Mouse (Mus musculus) heart, postnatal 14 days (tissue): ENCODE measurements at regions not wholly inside any gene's neighbourhood (a gene's known extent, or its start where the extent isn't known, plus 50 kb on each side); places are given as distances from the start of the nearest gene placed in this dataset.

Source experiments
- DNase-seq, 2 experiments: peaks; one replicate each; pipeline ENCODE4 v3.0.0; 2021 to 2022
- intact Hi-C: fragments of 180-260 bp; cut with DNase I; formaldehyde crosslinking; loops from one replicate; pipeline ENCODE4 v1.15.1; 2025

GRCm38 (mm10) chr14:110685247-110685646, 69.7 kb downstream of the Slitrk6 start:
- no peak for DNase-seq
- intact Hi-C loops: no loop called here

GRCm38 (mm10) chr14:110679741-110680140, 75.2 kb downstream of the Slitrk6 start:
- intact Hi-C loops: no loop called here
- no peak for DNase-seq

- intact Hi-C loops: no loop called here
- DNase-seq: no peak
Measured at GRCm38 (mm10) chr14:110665712-110666111, 89.2 kb downstream of the Slitrk6 start.

DNA sequence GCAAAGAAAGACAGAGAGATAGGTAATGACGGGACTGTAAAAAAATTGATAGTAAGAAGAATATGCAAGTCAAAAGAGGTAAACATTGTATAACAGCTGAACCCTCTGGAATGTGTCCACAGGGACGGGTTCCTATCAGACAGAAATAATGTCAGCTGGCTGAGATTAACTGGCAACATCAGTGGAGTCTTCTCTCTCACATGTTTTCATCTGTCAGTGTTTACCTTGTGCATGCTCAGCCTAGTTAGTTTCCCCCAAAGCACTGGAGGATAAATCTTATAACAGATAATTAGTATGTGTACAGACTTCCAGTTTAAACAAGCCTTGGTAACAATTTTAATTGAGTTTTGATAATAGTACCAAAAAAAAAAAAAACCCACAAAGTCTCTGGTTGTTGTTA, 91.7 kb downstream of the Slitrk6 start:
- no peak for DNase-seq
- intact Hi-C loops: no loop called here

DNA sequence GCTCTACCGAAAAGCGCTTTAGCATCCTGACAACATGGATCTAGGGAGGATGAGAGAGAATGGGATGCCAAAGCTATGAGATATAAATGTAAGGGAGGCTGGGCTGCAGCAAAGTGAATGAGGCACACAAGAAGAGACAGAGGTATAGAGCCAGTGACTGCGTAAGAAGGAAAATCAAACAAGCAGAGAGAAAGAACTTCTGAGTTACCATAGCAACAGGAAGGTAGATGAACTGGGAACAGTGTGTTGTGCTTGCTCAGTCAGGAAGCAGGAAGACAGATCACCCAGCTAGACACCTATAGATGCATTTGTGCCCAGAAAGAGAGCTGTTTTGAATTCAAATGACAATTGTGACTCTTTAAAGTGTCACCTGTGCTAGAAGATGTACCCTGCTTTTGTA, 120.8 kb downstream of the Slitrk6 start:
- intact Hi-C loops: no loop called here
- no peak for DNase-seq

GRCm38 (mm10) chr14:110623716-110624115, 131.2 kb downstream of the Slitrk6 start:
- intact Hi-C loops: no loop called here
- DNase-seq: peak in 1 of 2 experiments; percentile 5

DNA sequence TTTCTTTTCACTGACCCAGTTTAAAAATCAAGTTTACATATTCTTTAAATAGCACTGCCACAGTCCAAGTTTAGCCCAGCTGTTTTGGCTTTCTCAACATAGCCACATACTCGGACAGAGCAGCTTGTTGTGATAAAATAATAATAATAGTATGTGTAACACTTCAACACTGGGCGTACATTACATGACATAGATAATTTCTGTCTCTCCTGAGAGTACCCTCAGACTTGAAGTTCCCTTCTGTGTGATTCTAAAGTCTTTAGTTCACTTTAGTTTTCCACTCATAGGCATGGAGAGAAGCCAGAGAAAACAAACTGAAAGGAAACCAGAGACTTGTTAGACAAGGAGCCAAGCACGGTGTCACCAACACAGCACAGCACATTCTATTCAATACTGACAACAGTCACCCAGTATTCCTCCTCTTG, 136.4 kb downstream of the Slitrk6 start:
- DNase-seq: peak; percentile 2 to 25
- intact Hi-C loops: no loop called here

- intact Hi-C loops: no loop called here
- DNase-seq: no peak
Measured at GRCm38 (mm10) chr14:110616447-110616846, 138.5 kb downstream of the Slitrk6 start.

GRCm38 (mm10) chr14:110580311-110580710, 174.6 kb downstream of the Slitrk6 start:
- intact Hi-C loops: no loop called here
- no peak for DNase-seq

- intact Hi-C loops: no loop called here
- DNase-seq: no peak
Measured at GRCm38 (mm10) chr14:110570717-110571116, 184.2 kb downstream of the Slitrk6 start.

GRCm38 (mm10) chr14:110565783-110566445, 189.0 kb downstream of the Slitrk6 start:
- intact Hi-C loops: no loop called here
- no peak for DNase-seq

DNA sequence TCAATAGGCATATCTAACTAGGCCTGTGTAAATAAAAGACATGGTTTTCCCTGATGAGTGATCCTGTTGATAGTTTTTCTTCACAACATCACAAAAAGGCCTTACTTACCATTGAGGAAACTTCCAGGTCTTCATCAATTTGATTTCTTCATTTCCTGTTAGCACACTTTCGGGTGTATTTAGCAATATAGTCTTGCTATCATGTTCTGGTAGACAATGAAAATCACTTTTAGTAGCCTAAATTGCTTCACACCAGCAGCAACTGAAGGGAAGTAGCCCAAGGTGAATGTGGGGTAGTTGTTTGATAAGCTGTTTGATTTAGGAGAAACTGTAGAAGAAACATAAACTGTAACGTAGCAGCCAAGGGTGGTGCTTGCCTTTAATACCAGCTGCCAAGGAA, 190.3 kb downstream of the Slitrk6 start:
- no peak for DNase-seq
- intact Hi-C loops: no loop called here

DNA sequence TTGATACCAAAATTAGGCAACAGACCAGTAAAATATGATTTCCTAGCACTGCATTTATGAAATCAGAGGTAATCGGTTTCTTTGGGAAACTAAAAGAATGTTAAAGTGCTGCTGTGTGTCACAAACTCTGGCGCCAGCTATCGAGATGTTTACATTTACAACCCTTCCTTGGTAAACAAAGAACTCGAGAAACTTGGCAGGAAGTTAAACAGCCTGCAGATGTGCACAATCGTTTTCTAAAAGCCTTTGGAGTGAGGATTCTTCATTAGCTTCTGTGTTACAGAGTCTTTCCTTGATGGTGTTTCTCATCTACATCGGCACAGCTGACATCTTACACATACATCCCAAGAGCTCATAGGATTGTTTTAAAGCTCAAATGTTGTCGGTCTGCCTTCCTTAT, 209.7 kb downstream of the Slitrk6 start:
- no peak for DNase-seq
- intact Hi-C loops: no loop called here

DNA sequence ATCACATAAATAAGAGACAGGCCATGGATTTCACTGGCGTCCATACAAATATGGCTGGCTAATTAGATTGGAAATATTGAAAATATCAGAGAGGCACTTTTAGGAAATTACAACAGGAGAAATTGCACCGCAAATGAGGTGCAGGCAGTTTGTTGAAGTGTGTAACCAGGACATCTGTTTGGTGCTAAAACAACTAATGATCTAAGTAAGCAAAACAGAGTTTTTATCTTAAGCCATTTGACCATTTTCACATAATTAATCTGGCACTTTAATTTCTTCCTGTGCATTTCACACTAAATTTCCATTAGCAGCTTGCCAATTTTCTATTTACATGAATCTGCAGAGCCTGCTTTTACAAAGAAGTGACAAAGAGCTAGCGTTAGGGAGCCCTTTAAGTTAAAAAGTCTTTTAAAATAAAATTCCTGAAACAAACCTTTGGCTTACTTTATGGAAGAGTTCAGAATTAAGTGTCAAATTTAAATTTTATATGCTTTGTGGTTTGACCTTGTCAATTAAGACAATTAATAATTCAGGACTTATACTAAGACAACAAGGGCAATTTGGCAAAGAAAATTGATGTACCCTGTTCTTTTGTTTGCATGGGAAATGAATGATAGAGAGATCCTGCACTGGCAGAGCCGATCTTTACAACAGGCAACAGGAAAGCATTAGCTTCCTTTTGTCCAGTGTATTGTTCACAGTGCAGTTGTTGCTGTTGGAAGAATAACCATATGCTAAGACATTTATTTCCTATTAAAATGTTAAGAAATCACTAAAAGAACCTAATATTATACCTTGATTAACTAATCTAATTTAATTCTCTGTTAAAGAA, 211.4 kb downstream of the Slitrk6 start:
- no peak for DNase-seq
- intact Hi-C loops: no loop called here

GRCm38 (mm10) chr14:110527306-110527705, 227.6 kb downstream of the Slitrk6 start:
- intact Hi-C loops: no loop called here
- DNase-seq: no peak

DNA sequence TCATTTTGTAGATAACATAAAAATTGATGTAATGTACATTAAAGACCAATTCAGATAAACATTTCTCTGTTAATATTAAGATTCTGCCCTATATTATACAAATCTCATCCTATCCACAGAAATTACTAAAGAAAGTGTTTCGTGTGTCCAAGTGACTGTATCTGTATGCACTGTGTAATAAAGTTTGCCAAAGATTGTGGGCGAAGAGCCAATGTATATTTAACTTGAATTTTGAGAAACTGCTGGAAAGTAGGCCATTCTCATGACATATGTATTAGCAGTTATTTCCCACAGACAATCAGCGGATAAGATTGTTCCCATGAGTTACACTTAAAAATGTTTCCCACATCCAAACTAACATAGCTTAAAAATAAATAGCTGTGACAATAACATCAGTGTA, 269.9 kb downstream of the Slitrk6 start:
- DNase-seq: no peak
- intact Hi-C loops: no loop called here

DNA sequence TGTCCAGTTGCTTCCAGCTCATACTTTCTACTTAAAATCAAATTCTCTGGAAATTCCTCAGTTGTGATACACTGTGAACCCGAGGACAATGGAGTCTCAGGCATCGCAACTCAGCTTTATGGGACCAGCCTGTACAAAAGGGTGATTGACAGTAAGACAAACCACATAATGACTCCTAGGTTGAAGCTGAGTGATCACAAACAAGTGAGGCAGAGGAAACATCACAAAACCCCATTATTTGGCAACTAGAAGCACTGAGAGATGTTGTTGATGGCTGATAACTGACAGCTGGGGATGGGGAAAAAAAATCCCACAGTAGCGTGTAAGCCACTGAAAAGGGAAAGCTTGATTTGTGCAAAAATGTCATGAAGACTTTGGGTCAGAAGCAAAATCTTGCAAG, 282.2 kb downstream of the Slitrk6 start:
- intact Hi-C loops: no loop called here
- no peak for DNase-seq

DNA sequence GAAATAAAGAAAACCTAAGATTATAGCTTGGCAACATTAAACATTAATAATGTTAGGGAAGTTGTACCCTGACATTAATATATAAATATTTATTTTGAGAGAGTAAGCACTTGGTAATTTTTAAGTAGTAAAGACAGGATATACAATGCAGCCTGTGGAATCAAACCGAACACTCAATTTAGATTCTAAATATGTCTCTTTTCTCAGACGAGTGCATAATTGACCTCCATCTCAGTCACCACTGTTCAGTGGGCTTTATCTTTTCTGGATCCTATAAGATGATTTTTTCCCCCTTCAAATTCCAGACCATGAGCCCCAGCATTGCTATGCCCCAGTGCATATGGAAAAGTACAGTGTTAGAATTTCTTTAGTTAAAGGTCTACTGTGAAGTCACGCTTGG, 282.8 kb downstream of the Slitrk6 start:
- no peak for DNase-seq
- intact Hi-C loops: no loop called here

GRCm38 (mm10) chr14:110470714-110471113, 284.2 kb downstream of the Slitrk6 start:
- DNase-seq: no peak
- intact Hi-C loops: no loop called here

DNA sequence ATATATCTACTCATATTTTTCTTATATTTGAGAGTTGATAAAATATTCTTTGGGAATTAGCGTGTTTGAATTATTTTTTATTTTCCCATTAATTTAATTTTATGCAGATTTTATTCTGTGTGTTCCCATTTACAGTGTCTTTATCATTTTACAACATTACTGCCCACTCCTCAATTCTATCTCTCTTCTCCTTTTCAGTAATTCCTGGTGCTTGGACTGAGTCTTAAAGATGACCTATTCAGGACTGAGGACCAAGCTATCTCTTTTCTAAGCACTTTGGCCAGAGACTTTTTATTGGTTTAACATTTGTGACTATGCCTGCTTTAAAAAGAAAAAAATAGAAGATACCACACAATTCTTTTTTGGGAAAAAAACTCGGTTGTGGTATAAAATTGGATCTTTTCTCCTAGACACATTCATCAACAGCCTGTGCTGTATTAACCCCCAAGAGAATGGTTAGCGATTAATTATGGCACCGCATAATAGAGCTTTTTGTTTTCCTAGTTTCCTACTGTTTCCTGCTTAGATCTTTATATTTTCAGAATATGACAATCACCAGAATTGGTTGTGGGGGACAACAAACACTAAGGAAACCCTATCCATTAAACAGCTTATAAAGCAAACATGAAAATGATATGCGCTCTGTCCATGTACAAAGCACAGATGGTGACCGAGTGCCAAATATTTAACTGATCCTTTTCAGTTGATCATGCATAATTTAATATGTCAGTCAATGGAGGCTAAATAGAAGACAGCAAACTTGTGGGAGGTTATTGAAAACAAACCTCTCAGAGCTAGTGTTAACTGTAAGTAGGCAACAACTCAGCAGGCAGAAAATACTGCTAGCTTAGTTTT, 286.3 kb downstream of the Slitrk6 start:
- intact Hi-C loops: no loop called here
- DNase-seq: no peak
